Mouse (Mus musculus): Measurements from ENCODE around the gene Frem2.

Frem2 gene

DNA sequence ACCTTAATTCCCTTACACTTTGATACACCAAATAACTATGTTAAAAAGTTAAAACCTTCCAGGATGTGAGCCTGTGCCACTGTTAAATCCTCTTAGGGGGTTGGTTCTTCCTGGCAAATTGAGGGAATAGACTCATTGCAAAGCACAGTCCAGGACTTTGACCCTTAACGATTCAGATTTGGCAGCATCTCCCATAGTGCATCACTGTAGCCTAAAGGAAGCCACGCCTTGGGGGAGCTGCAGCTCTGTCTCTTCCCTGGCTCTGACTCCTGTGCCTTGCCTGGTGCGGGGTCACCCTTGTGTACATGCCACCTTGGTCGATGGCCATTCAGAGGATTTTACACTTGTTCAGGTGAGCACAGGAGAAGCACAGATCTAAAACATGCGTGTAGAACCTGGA, 187.5 kb downstream of the Frem2 start:
- in situ Hi-C loops (cut with MboI, MseI), result loop anchor here (10.0 kb wide), 1 partner anchor 395 kb away; the partner anchor contains the start of gene Ufm1

DNA sequence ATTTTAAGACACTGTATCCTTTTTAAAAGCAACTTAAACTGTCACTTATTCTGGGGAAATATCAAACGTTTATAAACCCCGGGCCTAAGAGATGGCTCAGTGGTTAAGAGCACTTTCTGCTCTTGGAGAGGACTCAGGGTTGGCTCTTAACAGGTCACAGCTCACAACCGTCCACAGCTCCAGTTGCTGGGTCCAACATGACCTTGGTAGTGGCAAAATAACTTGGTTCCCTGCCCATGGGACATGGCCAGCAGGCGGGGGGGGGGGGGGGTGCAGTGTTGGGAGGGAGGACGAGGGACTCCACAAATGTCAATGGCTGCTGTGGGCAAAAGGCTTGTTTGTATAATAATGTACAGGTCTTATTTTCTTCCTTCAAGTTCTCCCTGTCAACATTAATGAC, 189.8 kb downstream of the Frem2 start:
- in situ Hi-C loops (cut with MboI, MseI), result loop anchor here (10.0 kb wide), 1 partner anchor 397 kb away; the partner anchor contains the start of gene Ufm1

DNA sequence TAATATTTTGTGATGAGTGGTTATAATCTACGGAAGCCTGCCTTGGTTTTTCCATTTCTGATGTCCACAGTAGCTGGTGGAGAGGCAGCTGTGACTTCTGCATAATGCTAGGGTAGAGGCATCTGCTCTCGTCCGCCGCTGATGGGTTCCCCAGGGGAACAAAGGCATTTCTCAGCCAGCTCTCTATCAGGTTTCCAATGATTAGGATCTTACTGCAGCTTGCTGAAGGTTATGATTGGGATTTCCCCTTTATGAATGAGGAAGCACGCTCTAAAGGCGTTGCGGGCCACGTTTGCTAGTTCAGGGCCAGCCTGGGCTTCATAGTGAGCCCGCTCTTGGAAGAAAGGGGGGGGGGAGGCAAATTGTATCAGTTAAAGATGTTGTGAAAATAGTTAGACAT, 190.7 kb downstream of the Frem2 start:
- in situ Hi-C loops (cut with MboI, MseI), result loop anchor here (10.0 kb wide), 1 partner anchor 398 kb away; the partner anchor contains the start of gene Ufm1

DNA sequence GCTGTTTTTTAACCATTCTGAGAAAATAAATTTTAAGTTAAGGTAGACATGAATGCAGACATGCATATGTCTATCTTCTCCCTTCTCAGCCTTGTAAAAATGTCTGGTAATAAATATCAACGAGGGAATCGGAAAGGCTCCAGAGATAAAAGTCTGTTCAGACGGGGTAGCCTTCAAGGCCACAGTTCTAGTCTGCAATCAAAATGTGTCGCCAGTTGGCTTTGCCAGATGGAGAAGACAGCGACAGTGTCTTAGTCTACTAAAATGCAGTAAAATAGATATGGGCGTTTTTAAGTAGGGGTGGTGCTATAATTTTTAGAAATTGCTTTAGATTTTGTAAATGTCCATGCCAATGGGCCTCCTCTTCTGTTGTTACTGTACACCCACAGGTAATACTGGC, 191.8 kb downstream of the Frem2 start:
- in situ Hi-C loops (cut with MboI, MseI), result loop anchor here (10.0 kb wide), 1 partner anchor 399 kb away; the partner anchor contains the start of gene Ufm1

DNA sequence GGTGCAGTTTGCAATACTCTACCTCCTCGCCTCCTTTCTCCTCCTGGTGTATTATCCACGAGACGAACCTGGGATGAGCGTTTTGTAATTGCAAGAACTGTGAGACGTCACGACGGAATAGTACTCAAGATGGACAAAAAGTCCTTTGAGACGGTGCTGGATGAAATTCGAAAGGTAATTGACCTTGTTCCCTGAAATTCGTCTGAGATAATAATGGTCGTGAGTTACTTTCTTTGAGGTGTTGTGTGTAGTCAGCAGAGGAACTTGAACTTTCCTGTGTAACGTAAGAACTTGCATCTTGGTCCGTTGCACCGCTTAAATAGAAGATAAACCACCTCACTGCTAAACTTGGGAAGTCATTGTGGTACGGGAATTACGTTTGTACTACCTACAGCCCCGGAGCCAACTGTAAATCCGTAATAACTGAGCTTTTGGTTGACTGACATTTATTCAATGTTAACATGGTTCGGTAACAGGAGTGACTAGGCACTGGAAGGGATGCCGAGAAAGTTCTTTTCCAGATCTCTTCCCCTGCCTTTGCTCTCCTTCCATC, 192.9 kb downstream of the Frem2 start:
- in situ Hi-C loops (cut with MboI, MseI), result loop anchor here (10.0 kb wide), 1 partner anchor 401 kb away; the partner anchor contains the start of gene Ufm1

Measured in T-helper 1 cell (primary cell).